Mouse (Mus musculus) liver, adult 2 months (tissue): ENCODE measurements around the gene Eif3d. TPM values are rescaled to one million over a fixed set of nuclear protein-coding genes. Genes with fewer than 3 reads are reported as not detected.
"Not testable (repeated sequence)": the region's sequence is repeated elsewhere in the genome, so short reads cannot be mapped to it uniquely, and the experiment has no call there.

Experiments used
- DNase-seq: peaks from one replicate; pipeline ENCODE4 v3.0.0-alpha.2; 2011; ENCODE audit warnings: low read depth, low spot score; ENCODE audit errors: extremely low read depth
- H3K27ac ChIP-seq: fragments of 200-500 bp; replicated peaks from 2 replicates; pipeline ENCODE4 v1.5.1; 2012; ENCODE audit warnings: low read depth, mild to moderate bottlenecking, control low read depth, inconsistent platforms, low read length; ENCODE audit not compliant: insufficient read depth
- H3K27me3 ChIP-seq: fragments of 200-500 bp; 2 replicates; pipeline ENCODE4 v1.6.1; 2012; ENCODE audit warnings: mild to moderate bottlenecking, moderate library complexity, low read length, inconsistent platforms; ENCODE audit not compliant: control insufficient read depth, insufficient read depth
- H3K36me3 ChIP-seq: fragments of 200-500 bp; 2 replicates; pipeline ENCODE4 v1.6.1; 2012; ENCODE audit warnings: low read length, inconsistent platforms; ENCODE audit not compliant: control insufficient read depth, insufficient read depth
- H3K4me1 ChIP-seq: fragments of 200-500 bp; 2 replicates; pipeline ENCODE4 v1.6.1; 2011; ENCODE audit warnings: low read length; ENCODE audit not compliant: control insufficient read depth, insufficient read depth
- H3K4me3 ChIP-seq: fragments of 200-500 bp; 2 replicates; pipeline ENCODE4 v1.5.1; 2011; ENCODE audit warnings: low read depth, mild to moderate bottlenecking, control low read depth, low read length, moderate library complexity; ENCODE audit not compliant: insufficient read depth
- H3K79me2 ChIP-seq: fragments of 200-500 bp; 2 replicates; pipeline ENCODE4 v1.6.1; 2012; ENCODE audit warnings: inconsistent platforms, mild to moderate bottlenecking, low read length, moderate library complexity; ENCODE audit not compliant: control insufficient read depth, insufficient read depth
- H3K9ac ChIP-seq: fragments of 200-500 bp; 2 replicates; pipeline ENCODE4 v1.6.1; 2012; ENCODE audit warnings: low read depth, mild to moderate bottlenecking, control low read depth, inconsistent platforms, low read length
- CTCF ChIP-seq: fragments of 200-500 bp; IDR thresholded peaks from 2 replicates; pipeline ENCODE4 v1.5.1; 2011; ENCODE audit warnings: low read depth, low read length, control low read depth
- POLR2A ChIP-seq: fragments of 200-500 bp; IDR thresholded peaks from 2 replicates; pipeline ENCODE4 v1.6.1; 2011; ENCODE audit warnings: low read length, control low read depth; ENCODE audit not compliant: insufficient read depth; ENCODE audit errors: extremely low read depth
- WGBS: fragments of 180-500 bp; shearing (Covaris S2); methylation state at CpG from one replicate; pipeline ENCODE4 v1.1.7; 2018; 5-methylcytosine and 5-hydroxymethylcytosine counted together
- polyA plus RNA-seq: library from polyadenylated mRNA; depleted of rRNA; stranded (reverse); fragments of >200 nt; gene quantifications from 2 replicates; pipeline ENCODE4 v1.2.3, GENCODE M21; 2012; rRNA removed
- total RNA-seq: library from RNA; depleted of rRNA; stranded (reverse); fragments of >200 nt; gene quantifications from 2 replicates; pipeline ENCODE4 v1.2.3, GENCODE M21; 2014; rRNA removed

The Eif3d gene
- total RNA-seq (57.3 and 61.3 TPM in 2 replicates), polyA plus RNA-seq (92.9 and 115 TPM in 2 replicates)

DNA sequence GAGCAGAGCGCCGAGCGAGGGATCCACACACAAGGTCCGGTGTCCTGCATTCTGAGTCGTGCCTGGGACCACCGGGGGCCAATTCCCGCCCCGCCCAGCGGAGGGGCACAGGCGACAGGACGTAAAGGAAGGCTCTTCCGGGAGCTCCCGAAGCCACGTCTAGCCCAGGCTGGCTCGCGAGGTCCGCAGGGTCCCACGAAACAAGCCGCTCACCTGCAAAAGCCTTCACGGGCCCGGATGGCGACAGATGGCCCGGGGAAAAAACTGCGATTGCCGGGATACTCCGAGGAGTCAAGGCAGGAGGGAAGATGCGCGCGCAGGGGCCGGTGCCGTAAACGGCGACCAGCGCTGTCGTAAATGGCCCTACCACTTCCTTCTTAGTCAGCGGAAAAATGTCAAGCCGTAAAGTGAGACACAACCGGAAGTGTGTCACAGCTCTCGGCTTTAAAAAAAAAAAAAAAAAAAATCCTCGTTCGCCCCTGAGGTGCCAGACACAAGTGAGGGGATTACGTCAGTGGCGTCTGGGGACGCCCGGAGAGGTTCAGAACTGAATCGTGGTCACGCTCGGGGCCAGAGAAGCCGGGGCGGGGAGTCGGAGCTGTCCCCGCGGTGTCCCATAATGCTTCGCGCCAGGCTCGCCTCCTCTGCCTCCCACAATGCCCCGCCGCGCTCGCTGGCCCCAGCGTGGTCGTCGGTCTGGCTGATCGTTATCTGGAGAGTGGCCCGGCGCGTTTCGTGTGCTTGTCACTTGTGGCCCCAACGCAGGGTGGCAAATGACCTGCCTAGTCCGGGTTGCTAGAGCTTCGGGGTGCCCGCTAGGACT, at the start of gene Eif3d:
TSS of gene Eif3d (minus strand) at position 344 of the 823 bp plus-strand sequence.
- H3K4me1 ChIP-seq = peaks cover 13% of the 10 kb centered on the region
- TF ChIP-seq CTCF = no peak
- peak; percentile 53 for TF ChIP-seq POLR2A
- peak within 1 kb of the TSS; percentile 100 for H3K27ac ChIP-seq
- H3K27me3 ChIP-seq = no peaks in the 10 kb centered on the region
- peak within 1 kb of the TSS; percentile 95 for H3K4me3 ChIP-seq
- peaks cover 23% of the 10 kb centered on the region for H3K36me3 ChIP-seq
- WGBS = under 1% methylated on average over 72 of the region's 72 CpGs
- peak within 1 kb of the TSS; percentile 96 for H3K9ac ChIP-seq
- peaks cover 14% of the 10 kb centered on the region; the same call in 1 of the 2 replicates for H3K79me2 ChIP-seq
- DNase-seq = peak; percentile 84

GRCm38 (mm10) chr15:78014046-78014445, 43.4 kb upstream of the Eif3d start:
- WGBS = 90% methylated on average over 1 of the region's 1 CpGs
- no peak for TF ChIP-seq CTCF
- no peak for TF ChIP-seq POLR2A
- Histone ChIP-seq H3K27me3 (no peaks in the 10 kb centered on the region), H3K9ac (no peak overlapping the region), H3K4me3 (no peak overlapping the region), H3K4me1 (no peaks in the 10 kb centered on the region), H3K36me3 (no peaks in the 10 kb centered on the region), H3K27ac (no peak overlapping the region), H3K79me2 (no peaks in the 10 kb centered on the region)
- DNase-seq = no peak

- H3K9ac ChIP-seq, H3K4me3 ChIP-seq, H3K27me3 ChIP-seq, H3K27ac ChIP-seq, H3K4me1 ChIP-seq, H3K79me2 ChIP-seq, DNase-seq, H3K36me3 ChIP-seq: not testable (repeated sequence)
- WGBS = 91% methylated on average over 8 of the region's 8 CpGs
Measured at GRCm38 (mm10) chr15:78008206-78008605, 37.6 kb upstream of the Eif3d start.

DNA sequence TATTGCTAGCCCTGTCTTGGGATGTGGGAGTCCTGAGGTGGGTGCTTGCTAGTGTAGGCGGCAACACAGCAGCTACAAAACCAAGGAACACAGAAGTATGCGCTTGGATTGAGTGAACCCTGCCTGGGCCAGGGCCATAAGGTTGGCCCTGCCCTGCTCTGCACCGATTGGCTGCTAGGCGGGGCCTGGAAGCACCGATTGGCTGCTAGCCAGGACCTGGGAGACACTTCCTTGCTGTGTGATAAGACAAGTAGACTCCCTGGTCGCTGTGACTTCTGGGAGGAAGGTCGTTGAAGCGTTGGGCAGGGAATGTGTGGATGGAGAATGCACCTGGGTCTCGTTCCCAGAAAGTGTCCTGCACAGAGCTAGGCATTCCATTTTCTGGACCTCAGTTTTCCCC, 33.3 kb upstream of the Eif3d start:
- Histone ChIP-seq H3K27me3 (no peaks in the 10 kb centered on the region), H3K4me1 (no peaks in the 10 kb centered on the region), H3K79me2 (no peaks in the 10 kb centered on the region), H3K36me3 (no peaks in the 10 kb centered on the region), H3K9ac (no peak overlapping the region), H3K27ac (no peak overlapping the region), H3K4me3 (no peak overlapping the region)
- DNase-seq = peak; percentile 15
- WGBS = 30% methylated on average over 9 of the region's 9 CpGs
- TF ChIP-seq POLR2A = no peak
- no peak for TF ChIP-seq CTCF

GRCm38 (mm10) chr15:78001400-78001799, 30.8 kb upstream of the Eif3d start:
- 40% methylated on average over 5 of the region's 5 CpGs for WGBS
- no peaks in the 10 kb centered on the region for H3K27me3 ChIP-seq
- no peak overlapping the region for H3K4me3 ChIP-seq
- no peak overlapping the region for H3K27ac ChIP-seq
- no peak overlapping the region for H3K9ac ChIP-seq
- no peaks in the 10 kb centered on the region for H3K79me2 ChIP-seq
- no peak for DNase-seq
- H3K36me3 ChIP-seq = no peaks in the 10 kb centered on the region
- no peak for TF ChIP-seq POLR2A
- TF ChIP-seq CTCF = no peak
- H3K4me1 ChIP-seq = no peaks in the 10 kb centered on the region

DNA sequence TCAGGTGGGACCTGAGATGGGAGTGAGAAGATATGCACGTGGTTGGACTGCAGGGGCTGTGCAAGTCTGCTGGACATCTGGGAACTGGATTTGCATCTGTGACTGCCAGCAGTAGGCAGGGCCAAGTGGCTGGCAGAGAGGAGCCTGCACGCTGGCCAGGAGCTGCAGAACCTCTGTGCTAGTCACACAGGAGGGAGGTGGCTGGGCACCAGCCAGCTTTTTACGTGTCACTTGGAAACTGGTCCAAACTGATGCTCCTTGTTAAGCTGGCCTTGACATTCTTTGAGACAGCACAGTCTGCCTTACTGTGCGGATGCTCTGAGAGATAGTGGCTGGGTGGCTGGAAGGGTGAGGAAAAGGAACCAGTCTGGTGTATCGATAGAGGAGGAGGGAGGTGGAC, 17.9 kb upstream of the Eif3d start:
- no peak for TF ChIP-seq CTCF
- TF ChIP-seq POLR2A = no peak
- no peak for DNase-seq
- H3K79me2 ChIP-seq = no peaks in the 10 kb centered on the region
- H3K4me3 ChIP-seq = no peak overlapping the region
- no peak overlapping the region for H3K9ac ChIP-seq
- no peak overlapping the region for H3K27ac ChIP-seq
- no peaks in the 10 kb centered on the region for H3K27me3 ChIP-seq
- no peaks in the 10 kb centered on the region for H3K36me3 ChIP-seq
- 53% methylated on average over 5 of the region's 5 CpGs for WGBS
- no peaks in the 10 kb centered on the region for H3K4me1 ChIP-seq
